In genomic region chr8:91801839-91802238, GRCm38 (mm10) we compare ENCODE assay signal across 8 mouse cellular contexts. TPM values are rescaled to one million over a fixed set of nuclear protein-coding genes. Genes with fewer than 3 reads are reported as not detected.
DNase-seq lines count a peak whose midpoint lies in the region; ATAC-seq and TF ChIP-seq lines count a peak whose summit lies in the region.

Gene Irx3 (minus strand): TSS chr8:91802067.

- H3K9me3 ChIP-seq in lung, embryonic 16.5 days (ENCODE audit: control insufficient read depth, low read length): no peaks in the 10 kb centered on the region
- H3K9me3 ChIP-seq in stomach, embryonic 14.5 days (ENCODE audit: control insufficient read depth, low read depth, low read length): no peaks in the 10 kb centered on the region

- peak within 1 kb of the TSS; percentile 69 for H3K4me2 ChIP-seq in lung, embryonic 16.5 days (ENCODE audit: low read depth, low read length)
- H3K4me2 ChIP-seq in stomach, embryonic 14.5 days (replicated peaks; ENCODE audit: low read depth, low read length): peak within 1 kb of the TSS; percentile 93

- peaks cover 14% of the 10 kb centered on the region for H3K27me3 ChIP-seq in heart, adult 2 months (ENCODE audit: control insufficient read depth, insufficient read depth, low read length)
- peaks cover 66% of the 10 kb centered on the region for H3K27me3 ChIP-seq in lung, embryonic 16.5 days (ENCODE audit: control insufficient read depth, insufficient read depth, low read depth, low read length)
- H3K27me3 ChIP-seq in stomach, embryonic 14.5 days (ENCODE audit: control insufficient read depth, insufficient read depth, low read length): peaks cover 72% of the 10 kb centered on the region

- DNase-seq in left cerebral cortex, postnatal 4 days: peak; percentile 79
- no peak for DNase-seq in left cerebral cortex, postnatal 14 days (ENCODE audit: low spot score in 2 of 2)
- DNase-seq in embryo, embryonic 9.5 days (ENCODE audit: extremely low spot score): peak; percentile 91
- DNase-seq in heart, adult 2 months: peak; percentile 87 to 91
- DNase-seq in kidney, adult 8-10 months: peak; percentile 86 to 87
- no peak for DNase-seq in left cerebral cortex, adult 18-20 months (ENCODE audit: low spot score in 2 of 2)

- peak; percentile 85 for ATAC-seq in lung, embryonic 16.5 days (ENCODE audit: low read depth)
- peak; percentile 64 for ATAC-seq in stomach, embryonic 14.5 days (ENCODE audit: insufficient number of reproducible peaks, insufficient read depth, low FRiP score, low read depth)

- 1% methylated on average over 32 of the region's 33 CpGs for WGBS in heart, adult 2 months
- WGBS in lung, embryonic 16.5 days: 0% methylated on average over 29 of the region's 33 CpGs
- WGBS in stomach, embryonic 14.5 days: under 1% methylated on average over 33 of the region's 33 CpGs

- no peaks in the 10 kb centered on the region for H3K36me3 ChIP-seq in heart, adult 2 months (ENCODE audit: control insufficient read depth, insufficient read depth, low read length)
- H3K36me3 ChIP-seq in lung, embryonic 16.5 days (ENCODE audit: control insufficient read depth, insufficient read depth, low read length): 0 out of 2 replicates have a peak, but pooled peaks cover 2% of the 10 kb centered on the region
- H3K36me3 ChIP-seq in stomach, embryonic 14.5 days (ENCODE audit: control insufficient read depth, insufficient read depth, low read length): no peaks in the 10 kb centered on the region

- no peaks in the 10 kb centered on the region for H3K4me1 ChIP-seq in heart, adult 2 months (ENCODE audit: control insufficient read depth, insufficient read depth, low read length)
- H3K4me1 ChIP-seq in lung, embryonic 16.5 days (replicated peaks; ENCODE audit: control insufficient read depth, insufficient read depth, low read length): peaks cover 2% of the 10 kb centered on the region
- H3K4me1 ChIP-seq in stomach, embryonic 14.5 days (ENCODE audit: control insufficient read depth, insufficient read depth, low read length): peaks cover 8% of the 10 kb centered on the region; the same call in 1 of the 2 replicates

- intact Hi-C loops in left cerebral cortex, postnatal 4 days (cut with DNase I): loop anchor here (5.0 to 10.0 kb wide), 2 partner anchors 427 to 555 kb away; partner anchors contain the start of gene Irx5
- intact Hi-C loops in left cerebral cortex, postnatal 14 days (cut with DNase I): no loop called here
- intact Hi-C loops in heart, adult 2 months (cut with DNase I): loop anchor here (2.0 to 5.0 kb wide), 4 partner anchors 165 to 490 kb away; partner anchors contain the start of genes Fto and Rpgrip1l

- no peaks in the 10 kb centered on the region for H3K79me2 ChIP-seq in heart, adult 2 months (replicated peaks; ENCODE audit: control insufficient read depth, insufficient read depth, low read length)

- no peak for TF ChIP-seq CTCF in heart, adult 2 months (IDR thresholded peaks at IDR 0.05)

- 0 out of 2 replicates have a peak, but pooled peaks have one; percentile 34 for TF ChIP-seq EP300 in heart, adult 2 months (IDR thresholded peaks at IDR 0.05; ENCODE audit: insufficient read depth, low read depth, low read length)

- peak within 1 kb of the TSS; percentile 94 for H3K27ac ChIP-seq in heart, adult 2 months
- peak within 1 kb of the TSS; percentile 96 for H3K27ac ChIP-seq in lung, embryonic 16.5 days (ENCODE audit: low read length)
- H3K27ac ChIP-seq in stomach, embryonic 14.5 days (ENCODE audit: low read length): peak within 1 kb of the TSS; percentile 78

- no peak; the same call in none of the 2 replicates for TF ChIP-seq POLR2A in heart, adult 2 months (IDR thresholded peaks at IDR 0.05; ENCODE audit: insufficient read depth, low read depth, low read length)

- peak within 1 kb of the TSS; percentile 70 for H3K4me3 ChIP-seq in heart, adult 2 months
- H3K4me3 ChIP-seq in lung, embryonic 16.5 days (ENCODE audit: low read length): peak within 1 kb of the TSS; percentile 65
- H3K4me3 ChIP-seq in stomach, embryonic 14.5 days (ENCODE audit: low read depth, low read length): peak within 1 kb of the TSS; percentile 51

- peak within 1 kb of the TSS; percentile 91 for H3K9ac ChIP-seq in heart, adult 2 months (ENCODE audit: low read depth, low read length)
- peak within 1 kb of the TSS; percentile 85 for H3K9ac ChIP-seq in lung, embryonic 16.5 days (ENCODE audit: low read length)
- H3K9ac ChIP-seq in stomach, embryonic 14.5 days (replicated peaks; ENCODE audit: low read depth, low read length): peak within 1 kb of the TSS; percentile 47

RNA-seq across cellular contexts. Expression of gene Irx3, which starts in this region (rescaled TPM):
- total RNA-seq in left cerebral cortex, postnatal 4 days (2021): under 1 TPM in 1 of 2 experiments, not detected in 1; 0.24 TPM
- under 1 TPM in 1 of 2 experiments, not detected in 1; 0.22 TPM for total RNA-seq in left cerebral cortex, postnatal 14 days (2021)
- 10 to 100 TPM; 22.1 to 32.0 TPM for total RNA-seq in heart, adult 2 months (2021)
- 8.7 and 15.8 TPM in 2 replicates for polyA plus RNA-seq in heart, adult 2 months (2012; rRNA removed)
- polyA plus RNA-seq in lung, embryonic 16.5 days (2015; fragmentation: Nextera tagmentation; extraction: Ambion mirVana): 20.7 and 24.8 TPM in 2 replicates
- 4.2 and 4.6 TPM in 2 replicates for polyA plus RNA-seq in stomach, embryonic 14.5 days (2014; fragmentation: Nextera tagmentation; extraction: Ambion mirVana)
- under 1 TPM; 0.59 to 0.72 TPM for total RNA-seq in left cerebral cortex, adult 18-20 months (2021)

Comparison
In these comparisons a context has a peak if more than half of its experiments do, and no peak if none do; other contexts are left out.
1. RNA of gene Irx3 (total RNA-seq): 22.1 to 32.0 TPM in heart, adult 2 months; 0.59 to 0.72 TPM in left cerebral cortex, adult 18-20 months, 0.24 TPM in left cerebral cortex, postnatal 4 days and 0.22 TPM in left cerebral cortex, postnatal 14 days; every median in the first group is over 10 times any median in the second.
2. Peak in DNase-seq in left cerebral cortex, postnatal 4 days; RNA of the gene not detected or under 1 TPM.
3. DNase-seq: peak in embryo, embryonic 9.5 days (single experiment), heart, adult 2 months (2 of 2) and kidney, adult 8-10 months (2 of 2); none in left cerebral cortex, postnatal 14 days (0 of 2) and left cerebral cortex, adult 18-20 months (0 of 2).
4. Peak in every context shown above with its lines, with median percentiles within 50 percentile points of each other: H3K27ac ChIP-seq, H3K4me3 ChIP-seq and H3K9ac ChIP-seq.